Mouse (Mus musculus): ENCODE measurements at regions not wholly inside any gene's neighbourhood (a gene's known extent, or its start where the extent isn't known, plus 50 kb on each side); places are given as distances from the start of the nearest gene placed in this dataset.
A peak's percentile ranks its signal among the peaks of the same experiment; 100 is the strongest.

DNA sequence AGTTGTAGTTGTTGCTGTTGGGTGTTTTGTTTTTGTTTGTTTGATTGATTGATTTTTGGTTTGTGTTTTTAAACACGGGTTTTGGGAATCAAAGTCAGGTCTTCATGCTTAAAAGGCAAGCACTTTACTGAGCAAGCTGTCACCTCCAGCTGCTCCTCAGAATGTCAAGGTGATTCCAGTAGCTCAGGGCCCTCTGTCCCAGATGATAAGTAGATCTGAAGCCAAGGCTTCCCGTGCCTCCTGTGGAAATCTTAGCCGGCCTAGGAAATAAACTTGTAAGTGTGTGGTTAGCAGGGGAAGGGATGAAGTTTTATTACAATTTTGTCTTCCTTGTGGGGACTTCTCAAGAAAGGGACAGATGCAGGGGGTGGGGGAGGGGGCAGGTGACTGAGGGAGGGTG, 205.2 kb upstream of the Jade1 start:
- ATAC-seq (replicated peaks in 1 of 2; ENCODE audit: insufficient read depth in 1 of 2, low FRiP score in 2 of 2, low TSS enrichment in 1 of 2, low read depth in 1 of 2, poor library complexity in 2 of 2, severe bottlenecking in 2 of 2), result no peak

DNA sequence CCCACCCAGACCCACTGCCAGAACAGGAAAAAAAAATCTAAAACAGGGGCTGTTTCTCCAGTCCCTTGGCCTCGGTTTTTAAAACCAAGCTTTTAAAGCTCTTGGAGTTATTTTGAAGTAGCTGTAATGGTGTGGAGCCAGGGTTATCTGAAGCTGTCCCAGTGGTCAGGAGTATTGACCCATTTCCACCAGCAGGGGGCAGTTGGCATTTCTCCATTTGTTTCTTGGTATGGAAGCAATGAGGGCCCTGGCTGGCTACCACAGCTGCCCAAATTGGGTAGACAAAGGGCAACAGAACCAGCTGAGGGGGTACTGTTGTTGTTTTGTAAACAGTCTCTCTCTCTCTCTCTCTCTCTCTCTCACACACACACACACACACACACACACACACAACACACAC, 206.7 kb upstream of the Jade1 start:
- peak; percentile 69 to 83 for ATAC-seq (replicated peaks in 1 of 2; ENCODE audit: insufficient read depth in 1 of 2, low FRiP score in 2 of 2, low TSS enrichment in 1 of 2, low read depth in 1 of 2, poor library complexity in 2 of 2, severe bottlenecking in 2 of 2)

DNA sequence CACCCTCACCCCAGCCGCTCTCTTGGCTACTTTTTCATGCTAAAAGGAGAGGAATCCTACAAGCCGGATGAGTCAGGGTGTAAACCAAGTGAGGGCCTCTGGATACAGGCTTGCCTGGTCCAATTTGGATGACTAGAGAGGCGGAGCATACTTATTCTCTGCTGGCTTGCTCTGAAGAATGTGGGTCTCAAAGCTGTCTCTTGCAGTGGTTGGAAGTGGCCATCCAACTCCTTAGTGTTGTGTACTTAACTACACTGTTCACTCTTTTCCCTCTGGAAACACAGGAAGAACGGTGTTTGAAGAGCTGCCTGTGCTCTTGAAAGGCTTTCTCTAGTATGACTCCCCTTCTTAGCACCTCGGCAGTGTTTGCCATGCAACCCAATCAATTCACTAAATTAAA, 208.7 kb upstream of the Jade1 start:
- ATAC-seq (replicated peaks in 1 of 2; ENCODE audit: insufficient read depth in 1 of 2, low FRiP score in 2 of 2, low TSS enrichment in 1 of 2, low read depth in 1 of 2, poor library complexity in 2 of 2, severe bottlenecking in 2 of 2), result no peak

DNA sequence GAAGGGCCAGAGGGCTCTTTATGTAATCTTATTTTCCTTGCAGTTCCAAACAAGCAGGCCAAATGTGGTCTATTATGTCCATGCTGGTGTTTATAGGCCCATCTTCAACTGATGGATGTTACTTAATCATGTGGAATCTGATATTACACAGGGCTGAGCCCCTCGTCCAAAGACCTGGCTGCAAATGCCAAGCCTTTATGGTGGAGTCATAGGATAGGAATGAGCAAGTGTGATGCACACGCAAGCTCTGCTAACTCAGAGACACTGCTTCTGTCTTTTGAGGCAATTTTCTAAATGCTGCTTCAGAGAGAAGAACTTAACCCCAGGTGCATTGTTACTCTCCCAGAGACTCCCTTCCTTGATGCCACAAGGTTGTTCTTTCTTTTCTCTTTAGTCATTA, 212.1 kb upstream of the Jade1 start:
- no peak for ATAC-seq (replicated peaks in 1 of 2; ENCODE audit: insufficient read depth in 1 of 2, low FRiP score in 2 of 2, low TSS enrichment in 1 of 2, low read depth in 1 of 2, poor library complexity in 2 of 2, severe bottlenecking in 2 of 2)

DNA sequence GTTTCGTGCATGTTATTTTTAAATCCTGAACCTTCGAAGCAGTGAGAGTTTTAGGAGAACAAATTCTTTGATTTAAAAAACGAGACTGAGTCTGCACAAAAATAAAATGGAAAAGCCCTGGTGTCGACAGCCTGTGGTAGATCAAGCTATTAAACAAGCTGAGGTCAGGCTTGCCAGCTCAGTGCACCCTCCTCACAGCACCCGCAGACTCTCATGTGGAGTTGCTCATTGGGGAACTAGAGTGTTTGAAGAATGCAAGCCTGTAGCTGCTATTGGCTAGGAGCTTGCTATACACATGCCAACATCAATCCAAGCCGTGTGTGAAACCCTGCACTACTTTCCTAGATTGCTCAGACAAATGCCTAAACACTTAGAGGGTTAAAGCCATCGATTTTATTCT, 223.1 kb upstream of the Jade1 start:
- no peak for ATAC-seq (replicated peaks in 1 of 2; ENCODE audit: insufficient read depth in 1 of 2, low FRiP score in 2 of 2, low TSS enrichment in 1 of 2, low read depth in 1 of 2, poor library complexity in 2 of 2, severe bottlenecking in 2 of 2)

DNA sequence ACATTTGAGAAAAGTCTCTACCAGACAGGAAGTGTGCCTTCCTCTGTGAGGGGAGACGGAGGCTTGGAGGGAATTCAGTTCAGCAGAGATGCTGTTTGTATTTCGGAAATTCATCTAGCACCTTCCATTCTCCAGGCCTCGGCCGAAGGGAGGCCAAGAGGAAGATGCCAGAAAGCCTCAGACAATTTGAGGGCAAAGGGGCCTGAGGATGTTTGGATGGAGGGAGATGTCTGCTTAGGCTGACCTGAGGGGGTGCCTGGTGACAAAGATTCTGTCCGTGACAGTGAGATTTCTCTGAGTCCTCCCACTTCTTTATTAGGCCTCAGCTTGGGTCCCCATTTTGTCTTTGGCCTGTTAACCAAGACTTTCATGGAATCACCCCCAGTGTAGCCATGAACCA, 225.2 kb upstream of the Jade1 start:
- no peak for ATAC-seq (replicated peaks in 1 of 2; ENCODE audit: insufficient read depth in 1 of 2, low FRiP score in 2 of 2, low TSS enrichment in 1 of 2, low read depth in 1 of 2, poor library complexity in 2 of 2, severe bottlenecking in 2 of 2)

DNA sequence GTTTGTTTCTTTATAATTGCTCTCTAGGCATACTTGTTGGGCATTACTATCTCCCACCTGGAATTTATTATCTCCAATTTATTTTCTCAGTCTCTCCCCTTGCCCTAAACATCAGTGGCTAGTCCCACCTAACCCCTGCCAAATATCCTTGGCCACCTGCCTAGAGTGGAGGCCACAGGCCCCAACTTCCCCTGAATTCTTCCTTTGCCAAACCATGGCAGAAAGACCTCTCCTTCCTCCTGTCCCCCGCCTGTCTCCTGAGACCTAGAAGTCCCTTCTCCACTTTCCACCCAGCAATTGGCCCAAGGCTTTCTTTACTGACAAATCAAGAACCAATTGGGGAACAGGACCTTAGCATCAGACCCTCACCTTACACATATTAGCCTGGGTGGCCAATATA, 226.7 kb upstream of the Jade1 start:
- ATAC-seq (replicated peaks in 1 of 2; ENCODE audit: insufficient read depth in 1 of 2, low FRiP score in 2 of 2, low TSS enrichment in 1 of 2, low read depth in 1 of 2, poor library complexity in 2 of 2, severe bottlenecking in 2 of 2), result peak; percentile 71 to 80

DNA sequence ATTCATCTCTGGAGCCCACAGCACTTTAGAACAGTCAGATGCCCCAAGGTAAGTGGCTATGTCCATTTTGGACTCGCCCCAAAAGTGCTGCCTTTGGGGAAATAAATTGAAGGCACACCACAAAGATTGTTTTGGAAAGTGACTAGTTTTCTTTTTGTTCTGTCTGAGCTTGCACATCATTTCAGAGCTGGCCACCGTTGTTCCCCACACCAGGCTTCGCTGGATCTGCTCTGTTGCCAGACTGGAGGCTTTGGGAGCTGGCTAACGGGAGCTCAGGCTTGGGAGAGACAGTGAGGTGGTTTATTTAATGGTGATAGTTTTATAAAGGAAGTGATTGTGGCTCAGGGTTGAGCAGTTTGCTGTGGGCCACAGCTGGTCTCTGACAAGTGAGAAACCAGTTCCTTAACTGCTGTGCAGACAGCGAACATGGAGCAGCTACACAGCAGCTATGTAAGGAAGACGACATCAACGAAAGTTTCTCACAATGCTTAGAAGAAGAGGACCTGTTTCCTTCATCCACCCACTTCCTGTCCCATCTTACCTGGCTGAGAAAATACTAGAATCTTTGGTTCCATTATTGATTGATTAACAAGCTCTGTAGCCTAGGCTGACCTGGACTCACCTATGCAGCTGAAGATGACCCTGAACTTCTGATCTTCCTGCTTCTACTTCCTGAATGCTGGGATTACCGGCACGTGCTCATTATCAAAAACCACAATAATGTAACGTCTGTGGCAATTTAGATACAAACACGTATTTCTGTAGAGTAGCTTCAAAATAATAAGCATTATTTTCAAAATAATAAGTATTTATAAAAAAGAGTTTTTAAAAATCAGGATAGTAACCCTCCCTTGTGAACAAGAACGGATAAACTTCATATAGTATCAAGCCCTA, 229.1 kb upstream of the Jade1 start:
- peak; percentile 42 to 51; a peak in 3 of 4 replicates for ATAC-seq (replicated peaks in 1 of 2; ENCODE audit: insufficient read depth in 1 of 2, low FRiP score in 2 of 2, low TSS enrichment in 1 of 2, low read depth in 1 of 2, poor library complexity in 2 of 2, severe bottlenecking in 2 of 2)

DNA sequence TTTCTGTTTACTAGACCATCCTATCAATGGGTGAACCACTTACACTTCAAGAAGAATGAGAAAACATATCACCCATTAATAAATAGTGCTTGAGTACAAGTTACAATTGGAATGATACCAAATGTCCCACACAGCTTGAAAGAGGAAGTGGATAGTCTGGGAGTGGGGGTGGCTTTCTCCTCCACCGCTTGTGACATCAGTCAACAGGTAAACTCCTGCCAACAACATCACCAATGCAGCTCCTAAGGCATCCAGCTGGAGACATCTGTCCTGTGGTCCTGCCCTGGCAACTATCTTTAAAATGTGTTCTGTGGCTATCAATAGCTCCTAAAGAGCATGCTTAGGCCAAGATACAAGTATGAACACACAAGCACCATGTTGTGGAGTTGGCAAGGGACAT, 233.7 kb upstream of the Jade1 start:
- ATAC-seq (replicated peaks in 1 of 2; ENCODE audit: insufficient read depth in 1 of 2, low FRiP score in 2 of 2, low TSS enrichment in 1 of 2, low read depth in 1 of 2, poor library complexity in 2 of 2, severe bottlenecking in 2 of 2), result peak; percentile 43 to 52; a peak in 3 of 4 replicates

DNA sequence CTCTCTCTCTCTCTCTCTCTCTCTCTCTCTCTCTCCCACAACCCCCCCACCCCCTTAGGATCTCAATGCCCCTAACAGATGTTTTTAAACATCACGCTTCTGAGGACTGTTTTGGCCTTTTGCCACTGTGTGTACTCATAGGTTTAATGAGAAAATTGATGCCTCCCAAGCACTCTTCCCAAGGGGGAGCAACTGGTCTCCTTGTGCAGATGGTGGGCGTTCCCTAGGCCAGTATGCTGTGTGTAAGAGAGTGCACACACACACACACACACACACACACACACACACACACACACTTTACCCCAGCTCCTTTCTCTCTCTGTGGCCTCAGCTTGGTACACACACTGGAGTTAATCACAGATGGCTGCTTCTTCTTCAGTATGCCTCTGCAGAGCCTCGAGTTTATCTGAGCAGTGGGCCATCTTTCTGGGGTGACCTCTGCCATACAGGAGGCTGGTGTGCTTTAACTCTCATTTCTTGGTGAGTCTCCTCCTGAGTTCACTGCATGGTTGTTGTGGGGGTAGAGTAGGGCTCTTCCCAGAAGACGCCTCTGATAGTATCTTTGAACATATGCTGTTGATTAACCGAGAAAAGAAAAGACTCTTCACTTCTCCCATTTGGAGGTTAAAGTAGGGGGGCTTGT, 236.2 kb upstream of the Jade1 start:
- no peak for ATAC-seq (replicated peaks in 1 of 2; ENCODE audit: insufficient read depth in 1 of 2, low FRiP score in 2 of 2, low TSS enrichment in 1 of 2, low read depth in 1 of 2, poor library complexity in 2 of 2, severe bottlenecking in 2 of 2)

DNA sequence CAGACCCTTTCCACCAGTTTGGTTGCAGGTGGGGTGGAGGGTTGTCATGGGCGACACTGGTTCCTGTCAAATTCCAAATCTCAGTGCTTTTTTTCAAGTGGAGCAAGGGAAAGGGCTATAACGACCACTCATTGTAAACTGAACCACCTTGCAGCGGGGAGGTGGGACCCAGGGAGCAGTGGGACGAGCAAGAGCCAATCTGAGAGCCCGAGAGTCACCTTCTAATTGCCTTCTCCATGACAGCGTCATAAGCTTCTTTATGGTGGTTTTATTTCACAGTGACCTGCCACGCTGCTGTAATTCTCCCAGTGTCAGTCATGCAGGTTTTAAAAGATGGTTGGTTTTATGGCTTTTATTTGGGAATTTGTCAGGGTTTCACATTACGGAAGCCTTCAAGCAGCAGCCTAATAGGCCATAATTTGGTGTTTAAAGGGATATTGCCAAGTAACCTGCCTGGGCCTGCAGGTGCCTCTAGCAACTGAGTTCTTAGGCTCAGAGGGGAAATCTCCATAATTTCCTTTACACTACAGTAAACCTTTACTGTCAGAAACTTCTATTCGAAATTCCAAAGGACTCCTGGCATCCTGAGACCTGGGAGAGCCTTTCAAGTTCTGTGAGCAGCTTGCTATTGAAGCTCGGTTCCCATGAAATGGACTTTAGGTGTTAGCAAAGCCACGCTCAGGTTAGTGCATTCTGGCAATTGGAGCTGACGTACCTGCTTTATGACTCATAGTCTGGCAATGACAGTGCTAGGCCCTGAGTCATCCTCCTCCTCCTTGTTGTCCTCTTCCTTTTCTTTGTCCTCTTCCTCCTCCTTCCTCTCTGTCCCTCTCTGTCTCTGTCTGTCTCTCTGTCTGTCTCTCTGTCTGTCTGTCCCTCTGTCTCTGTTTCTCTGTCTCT, 235.6 kb upstream of the Pgrmc2 start:
- ATAC-seq (replicated peaks in 1 of 2; ENCODE audit: insufficient read depth in 1 of 2, low FRiP score in 2 of 2, low TSS enrichment in 1 of 2, low read depth in 1 of 2, poor library complexity in 2 of 2, severe bottlenecking in 2 of 2), result no peak

DNA sequence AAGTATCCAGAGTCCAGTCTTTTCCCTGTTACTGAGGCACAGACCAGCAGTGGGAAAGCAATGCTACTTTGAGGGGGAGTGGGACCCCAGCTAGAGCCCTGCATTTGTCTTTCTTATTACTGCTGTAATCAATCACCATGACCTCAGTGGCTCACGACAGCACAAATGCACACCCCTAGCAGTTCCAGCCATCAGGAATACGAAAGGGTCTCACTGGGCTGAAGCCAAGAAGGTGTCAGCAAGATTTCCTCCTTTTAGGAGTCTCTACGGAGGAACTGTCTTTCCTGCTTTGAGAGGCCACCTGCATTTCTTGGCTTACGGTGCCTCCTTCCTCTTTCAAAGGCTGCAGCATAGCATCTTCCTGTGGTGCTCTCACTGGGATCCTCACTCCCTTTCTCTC, 234.3 kb upstream of the Pgrmc2 start:
- ATAC-seq (replicated peaks in 1 of 2; ENCODE audit: insufficient read depth in 1 of 2, low FRiP score in 2 of 2, low TSS enrichment in 1 of 2, low read depth in 1 of 2, poor library complexity in 2 of 2, severe bottlenecking in 2 of 2), result 0 out of 4 replicates have a peak, but pooled peaks of 1 of the 2 experiments have one; percentile 18

DNA sequence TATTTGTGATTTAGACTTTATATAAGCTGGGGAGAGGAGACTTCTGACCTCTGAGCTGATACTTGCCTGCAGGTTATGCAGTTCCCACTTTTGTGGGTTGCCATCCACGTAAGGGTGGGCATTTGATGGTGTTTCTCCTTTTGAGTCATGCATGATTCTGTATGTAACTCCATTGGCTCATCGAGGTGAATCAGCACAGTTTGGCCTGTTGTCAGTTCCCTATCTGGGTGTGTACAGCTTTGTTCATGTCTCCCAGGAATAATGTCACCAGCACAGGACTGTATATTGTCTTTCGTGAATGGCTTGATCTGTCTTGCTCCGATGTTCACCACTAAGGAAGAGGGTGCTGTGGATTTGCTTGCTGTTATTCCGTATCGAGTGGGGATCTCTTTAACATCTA, 229.6 kb upstream of the Pgrmc2 start:
- ATAC-seq (replicated peaks in 1 of 2; ENCODE audit: insufficient read depth in 1 of 2, low FRiP score in 2 of 2, low TSS enrichment in 1 of 2, low read depth in 1 of 2, poor library complexity in 2 of 2, severe bottlenecking in 2 of 2), result no peak

DNA sequence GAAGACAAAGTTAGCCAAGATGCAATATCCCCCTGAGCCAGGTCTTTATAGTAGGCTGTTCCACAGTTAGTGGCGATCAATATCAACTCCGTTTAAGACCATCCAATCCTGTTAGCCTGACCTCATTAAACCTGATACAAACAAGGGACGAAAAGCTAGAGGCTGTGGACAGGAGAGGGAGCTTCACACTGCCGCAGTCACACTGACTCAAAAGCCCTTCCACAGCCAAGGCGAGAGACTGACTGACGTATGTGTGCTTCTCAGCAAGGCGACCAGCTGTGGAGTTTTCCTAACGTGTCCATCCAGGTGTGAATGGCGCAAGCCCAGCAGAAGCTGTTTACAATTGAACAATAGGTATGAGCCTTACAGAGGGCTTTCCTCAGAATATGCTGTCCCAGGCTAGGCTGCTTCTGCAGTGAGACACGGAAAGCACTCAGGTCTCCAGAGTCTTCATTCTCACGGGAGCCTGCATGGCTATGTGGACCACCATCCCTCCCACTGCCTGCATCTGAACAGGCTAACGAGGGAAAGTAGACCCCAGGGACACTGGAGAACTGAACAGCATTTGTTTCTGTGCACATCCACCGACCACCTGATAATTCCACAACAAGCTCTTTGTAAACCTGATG, 224.7 kb upstream of the Pgrmc2 start:
- no peak for ATAC-seq (replicated peaks in 1 of 2; ENCODE audit: insufficient read depth in 1 of 2, low FRiP score in 2 of 2, low TSS enrichment in 1 of 2, low read depth in 1 of 2, poor library complexity in 2 of 2, severe bottlenecking in 2 of 2)

DNA sequence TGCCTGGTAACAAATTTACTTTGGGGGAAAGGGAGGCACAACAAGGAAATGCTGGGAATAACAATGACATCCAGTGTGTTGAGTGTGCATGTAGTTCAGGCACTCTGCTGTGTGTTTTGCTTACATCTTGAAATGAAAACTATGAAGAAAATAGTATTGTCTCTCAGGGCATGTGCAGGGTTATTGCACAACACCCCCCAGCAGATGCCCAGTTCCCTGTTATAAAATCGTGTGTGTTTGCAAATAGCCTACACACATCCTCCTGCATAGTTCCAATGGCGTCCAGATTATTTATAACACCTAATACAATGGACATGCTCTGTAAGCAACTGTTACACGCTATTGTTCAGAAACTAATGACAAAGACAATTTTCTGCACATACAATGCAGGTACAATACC, 220.0 kb upstream of the Pgrmc2 start:
- ATAC-seq (replicated peaks in 1 of 2; ENCODE audit: insufficient read depth in 1 of 2, low FRiP score in 2 of 2, low TSS enrichment in 1 of 2, low read depth in 1 of 2, poor library complexity in 2 of 2, severe bottlenecking in 2 of 2), result no peak

DNA sequence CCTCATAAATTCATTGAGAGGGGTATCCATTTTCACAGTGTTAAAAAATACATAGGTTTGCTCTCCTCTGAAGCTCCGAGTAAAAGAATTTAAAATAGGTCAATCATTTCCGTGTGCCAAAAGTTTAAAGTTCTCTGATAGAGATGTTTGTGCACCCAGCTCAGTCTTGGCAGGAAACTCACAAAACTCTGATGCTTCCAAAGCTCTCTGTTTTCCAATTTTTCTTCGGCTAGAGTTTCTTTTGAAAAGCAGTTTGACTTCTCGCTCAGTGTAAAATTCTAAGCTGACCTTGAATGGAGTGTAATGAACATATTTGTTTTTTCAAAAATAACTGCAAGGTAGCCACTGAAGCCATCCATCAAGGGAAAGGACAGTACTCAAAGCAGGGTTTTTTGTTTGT, 215.9 kb upstream of the Pgrmc2 start:
- ATAC-seq (replicated peaks in 1 of 2; ENCODE audit: insufficient read depth in 1 of 2, low FRiP score in 2 of 2, low TSS enrichment in 1 of 2, low read depth in 1 of 2, poor library complexity in 2 of 2, severe bottlenecking in 2 of 2), result no peak

DNA sequence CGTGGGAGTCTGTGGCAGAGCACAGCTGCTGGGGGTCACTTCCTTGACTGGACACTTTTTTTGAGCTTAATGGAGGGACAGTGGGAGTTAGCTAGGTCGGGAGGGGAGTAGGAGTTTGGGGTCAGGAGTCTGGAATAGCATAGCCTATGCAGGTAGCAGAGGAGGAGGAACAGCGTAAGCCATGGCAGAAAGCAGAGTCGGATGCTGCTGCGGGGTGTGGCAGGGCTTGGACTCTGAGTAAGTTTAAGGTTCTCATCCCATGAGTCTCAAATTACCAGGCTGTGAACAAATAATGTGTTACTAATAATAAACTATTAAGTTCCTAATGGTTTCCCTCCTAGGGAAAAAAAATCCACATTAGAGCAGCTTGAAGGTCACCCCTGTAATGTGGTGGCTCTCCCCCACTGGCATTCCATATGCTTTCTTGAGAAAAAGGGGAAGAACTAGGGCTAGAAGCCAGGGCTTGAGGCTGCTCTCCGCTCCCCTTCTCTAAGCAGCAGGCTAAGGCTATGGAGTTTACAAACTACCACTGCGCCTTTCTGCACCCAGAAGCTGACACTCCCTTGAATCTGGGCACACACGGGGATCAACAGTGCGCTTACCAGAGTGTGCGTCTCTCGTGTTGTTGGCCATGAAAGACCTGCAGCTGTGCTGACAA, 213.4 kb upstream of the Pgrmc2 start:
- ATAC-seq (replicated peaks in 1 of 2; ENCODE audit: insufficient read depth in 1 of 2, low FRiP score in 2 of 2, low TSS enrichment in 1 of 2, low read depth in 1 of 2, poor library complexity in 2 of 2, severe bottlenecking in 2 of 2), result no peak

Measured in hematopoietic stem cell, adult 5-6 weeks (primary cell).